Mouse (Mus musculus) liver, adult 2 months (tissue): Measurements from ENCODE around the gene Hdac6.

ENCODE experiments used
- CTCF ChIP-seq: fragments of 200-500 bp; IDR thresholded peaks from 2 replicates; pipeline ENCODE4 v1.5.1; 2011; ENCODE audit warnings: low read depth, low read length, control low read depth
- POLR2A ChIP-seq: fragments of 200-500 bp; IDR thresholded peaks from 2 replicates; pipeline ENCODE4 v1.6.1; 2011; ENCODE audit warnings: low read length, control low read depth; ENCODE audit not compliant: insufficient read depth; ENCODE audit errors: extremely low read depth

GRCm38 (mm10) chrX:7967596-7968201 lies 20.0 kb upstream of the Hdac6 start:
- no peak for TF ChIP-seq CTCF
- TF ChIP-seq POLR2A: no peak
